Mouse (Mus musculus): ENCODE data around the gene Zfp692. TPM values are rescaled to one million over a fixed set of nuclear protein-coding genes. Genes with fewer than 3 reads are reported as not detected.

Zfp692 gene
- polyA plus RNA-seq, 1 experiment from 2014 or later, result 13.1 TPM

DNA sequence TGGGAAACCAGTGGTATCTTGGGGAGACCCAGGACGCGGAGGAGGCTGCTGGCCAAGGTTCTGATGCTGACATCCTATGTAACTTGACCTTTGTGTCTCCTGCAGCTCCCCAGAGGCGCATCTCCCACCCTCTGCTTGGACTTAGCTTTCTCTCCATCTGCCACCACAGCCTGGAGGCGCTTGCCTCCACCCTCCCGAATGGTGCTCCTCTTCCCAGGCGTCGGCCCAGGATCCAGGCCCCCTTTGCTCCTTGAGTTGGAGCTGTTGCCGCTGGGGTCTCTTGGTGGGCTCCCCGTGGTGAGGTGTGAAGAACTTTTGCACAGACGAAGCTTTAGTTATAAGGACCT is 24.3 kb downstream of the Zfp692 start:
- WGBS, result 26% methylated on average over 10 of the region's 10 CpGs
- Histone ChIP-seq H3K27me3 (replicated peaks; ENCODE audit: control insufficient read depth, insufficient read depth, low read length) (no peaks in the 10 kb centered on the region), H3K4me3 (ENCODE audit: low read depth, low read length) (peak overlapping the region; percentile 86), H3K9me3 (replicated peaks; ENCODE audit: control insufficient read depth, low read length) (no peaks in the 10 kb centered on the region), H3K4me1 (ENCODE audit: control insufficient read depth, insufficient read depth, low read length) (peaks cover 23% of the 10 kb centered on the region), H3K4me2 (ENCODE audit: low read length) (peak overlapping the region; percentile 90), H3K27ac (ENCODE audit: low read depth, low read length) (no peak overlapping the region), H3K9ac (ENCODE audit: low read length) (peak overlapping the region; percentile 77), H3K36me3 (ENCODE audit: control insufficient read depth, insufficient read depth, low read length) (peaks cover 34% of the 10 kb centered on the region)
- no peak for ATAC-seq
- no peak for DNase-seq (ENCODE audit: low spot score)

GRCm38 (mm10) chr11:58331546-58331945 is 24.7 kb downstream of the Zfp692 start:
- Histone ChIP-seq H3K9me3 (replicated peaks; ENCODE audit: control insufficient read depth, low read length) (no peaks in the 10 kb centered on the region), H3K27me3 (replicated peaks; ENCODE audit: control insufficient read depth, insufficient read depth, low read length) (no peaks in the 10 kb centered on the region), H3K4me1 (ENCODE audit: control insufficient read depth, insufficient read depth, low read length) (peaks cover 23% of the 10 kb centered on the region), H3K27ac (ENCODE audit: low read depth, low read length) (no peak overlapping the region), H3K4me2 (ENCODE audit: low read length) (peak overlapping the region; percentile 90), H3K4me3 (ENCODE audit: low read depth, low read length) (peak overlapping the region; percentile 86), H3K36me3 (ENCODE audit: control insufficient read depth, insufficient read depth, low read length) (peaks cover 37% of the 10 kb centered on the region), H3K9ac (ENCODE audit: low read length) (peak overlapping the region; percentile 77)
- 91% methylated on average over 6 of the region's 6 CpGs for WGBS
- DNase-seq (ENCODE audit: low spot score) (no peak), ATAC-seq (no peak)

DNA sequence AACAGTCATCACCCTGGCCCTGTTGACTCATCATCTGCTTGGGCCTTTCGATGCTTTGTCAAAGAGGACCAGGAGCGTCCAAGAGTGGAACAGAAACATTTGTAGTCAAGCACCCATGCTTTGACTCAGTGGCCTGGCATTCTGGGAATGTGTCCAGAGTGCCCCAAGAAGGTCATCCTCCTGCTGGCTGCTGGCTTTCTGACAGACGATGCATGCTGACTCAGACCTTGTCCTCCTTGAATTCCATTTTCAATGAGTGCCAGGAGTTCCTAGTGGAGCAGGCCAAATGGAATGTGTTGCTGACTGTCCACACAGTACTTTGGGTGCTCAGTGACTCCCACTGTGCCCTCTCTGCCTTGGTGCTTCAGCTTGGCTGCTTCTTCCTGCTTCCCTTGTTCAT is 27.9 kb downstream of the Zfp692 start:
- Histone ChIP-seq H3K4me3 (ENCODE audit: low read depth, low read length) (no peak overlapping the region), H3K9me3 (replicated peaks; ENCODE audit: control insufficient read depth, low read length) (no peaks in the 10 kb centered on the region), H3K9ac (ENCODE audit: low read length) (no peak overlapping the region), H3K27me3 (replicated peaks; ENCODE audit: control insufficient read depth, insufficient read depth, low read length) (no peaks in the 10 kb centered on the region), H3K27ac (ENCODE audit: low read depth, low read length) (no peak overlapping the region), H3K36me3 (ENCODE audit: control insufficient read depth, insufficient read depth, low read length) (peaks cover 52% of the 10 kb centered on the region), H3K4me1 (ENCODE audit: control insufficient read depth, insufficient read depth, low read length) (peaks cover 15% of the 10 kb centered on the region), H3K4me2 (ENCODE audit: low read length) (no peak overlapping the region)
- 88% methylated on average over 3 of the region's 3 CpGs for WGBS
- ATAC-seq (no peak), DNase-seq (ENCODE audit: low spot score) (no peak)

GRCm38 (mm10) chr11:58346745-58347144 is 39.9 kb downstream of the Zfp692 start:
- DNase-seq (ENCODE audit: low spot score) (no peak), ATAC-seq (no peak)
- no peak overlapping the region for H3K4me2 ChIP-seq (ENCODE audit: low read length)
- H3K36me3 ChIP-seq (ENCODE audit: control insufficient read depth, insufficient read depth, low read length), result peaks cover 47% of the 10 kb centered on the region
- no peak overlapping the region for H3K4me3 ChIP-seq (ENCODE audit: low read depth, low read length)
- 97% methylated on average over 4 of the region's 4 CpGs for WGBS
- H3K27ac ChIP-seq (ENCODE audit: low read depth, low read length), result no peak overlapping the region
- H3K9ac ChIP-seq (ENCODE audit: low read length), result no peak overlapping the region
- no peaks in the 10 kb centered on the region for H3K27me3 ChIP-seq (replicated peaks; ENCODE audit: control insufficient read depth, insufficient read depth, low read length)
- no peaks in the 10 kb centered on the region for H3K9me3 ChIP-seq (replicated peaks; ENCODE audit: control insufficient read depth, low read length)
- no peaks in the 10 kb centered on the region for H3K4me1 ChIP-seq (ENCODE audit: control insufficient read depth, insufficient read depth, low read length)

DNA sequence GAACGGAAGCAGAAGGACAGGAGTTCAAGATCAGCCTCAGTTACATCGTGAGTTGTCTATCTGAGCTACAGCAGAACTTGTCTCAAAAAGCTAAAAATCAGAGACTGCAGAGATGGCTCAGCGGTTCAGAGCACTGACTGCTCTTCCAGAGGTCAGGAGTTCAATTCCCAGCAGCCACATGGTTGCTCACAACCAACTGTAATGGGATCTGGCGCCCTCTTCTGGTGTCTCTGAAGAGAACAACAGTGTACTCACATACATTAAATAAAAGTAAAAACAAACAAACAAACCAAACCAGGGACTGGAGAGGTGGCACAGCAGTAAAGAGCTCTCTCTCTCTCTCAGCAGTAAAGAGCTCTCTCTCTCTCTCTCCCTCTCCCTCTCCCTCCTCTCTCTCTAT is 43.8 kb downstream of the Zfp692 start:
- H3K4me3 ChIP-seq (ENCODE audit: low read depth, low read length), result no peak overlapping the region
- 67% methylated on average over 4 of the region's 4 CpGs for WGBS
- H3K27me3 ChIP-seq (replicated peaks; ENCODE audit: control insufficient read depth, insufficient read depth, low read length), result no peaks in the 10 kb centered on the region
- H3K27ac ChIP-seq (ENCODE audit: low read depth, low read length), result no peak overlapping the region
- no peak overlapping the region for H3K4me2 ChIP-seq (ENCODE audit: low read length)
- no peaks in the 10 kb centered on the region for H3K4me1 ChIP-seq (ENCODE audit: control insufficient read depth, insufficient read depth, low read length)
- peaks cover 26% of the 10 kb centered on the region for H3K36me3 ChIP-seq (ENCODE audit: control insufficient read depth, insufficient read depth, low read length)
- H3K9ac ChIP-seq (ENCODE audit: low read length), result no peak overlapping the region
- no peak for ATAC-seq
- DNase-seq (ENCODE audit: low spot score), result no peak
- H3K9me3 ChIP-seq (replicated peaks; ENCODE audit: control insufficient read depth, low read length), result no peaks in the 10 kb centered on the region

DNA sequence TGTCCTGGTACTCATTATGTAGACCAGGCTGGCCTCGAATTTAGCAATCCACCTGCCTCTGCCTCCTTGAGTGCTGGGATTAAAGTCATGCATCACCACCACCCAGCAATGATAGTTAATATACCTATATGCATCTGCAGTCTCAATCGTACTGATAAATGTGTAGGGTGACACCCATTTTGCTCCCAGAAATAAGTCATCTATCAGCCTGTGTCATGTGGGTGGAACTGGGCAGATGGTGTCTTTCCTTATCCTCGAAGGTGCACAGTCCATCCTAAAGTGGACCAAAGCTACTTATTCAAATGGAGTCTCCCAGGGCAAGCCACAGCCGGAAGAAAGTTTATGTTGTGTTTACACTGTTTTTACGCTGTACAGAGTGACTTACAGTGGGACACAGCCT is 44.3 kb downstream of the Zfp692 start:
- H3K27ac ChIP-seq (ENCODE audit: low read depth, low read length), result no peak overlapping the region
- no peak overlapping the region for H3K4me3 ChIP-seq (ENCODE audit: low read depth, low read length)
- H3K9ac ChIP-seq (ENCODE audit: low read length), result no peak overlapping the region
- no peak overlapping the region for H3K4me2 ChIP-seq (ENCODE audit: low read length)
- H3K4me1 ChIP-seq (ENCODE audit: control insufficient read depth, insufficient read depth, low read length), result no peaks in the 10 kb centered on the region
- H3K36me3 ChIP-seq (ENCODE audit: control insufficient read depth, insufficient read depth, low read length), result peaks cover 20% of the 10 kb centered on the region
- 89% methylated on average over 5 of the region's 5 CpGs for WGBS
- DNase-seq (ENCODE audit: low spot score) (no peak), ATAC-seq (no peak)
- H3K9me3 ChIP-seq (replicated peaks; ENCODE audit: control insufficient read depth, low read length), result no peaks in the 10 kb centered on the region
- H3K27me3 ChIP-seq (replicated peaks; ENCODE audit: control insufficient read depth, insufficient read depth, low read length), result no peaks in the 10 kb centered on the region

- 70% methylated on average over 7 of the region's 7 CpGs for WGBS
- Histone ChIP-seq H3K4me3 (ENCODE audit: low read depth, low read length) (no peak overlapping the region), H3K27me3 (replicated peaks; ENCODE audit: control insufficient read depth, insufficient read depth, low read length) (no peaks in the 10 kb centered on the region), H3K9ac (ENCODE audit: low read length) (no peak overlapping the region), H3K36me3 (ENCODE audit: control insufficient read depth, insufficient read depth, low read length) (peaks cover 3% of the 10 kb centered on the region), H3K4me1 (ENCODE audit: control insufficient read depth, insufficient read depth, low read length) (no peaks in the 10 kb centered on the region), H3K9me3 (replicated peaks; ENCODE audit: control insufficient read depth, low read length) (no peaks in the 10 kb centered on the region), H3K27ac (ENCODE audit: low read depth, low read length) (no peak overlapping the region), H3K4me2 (ENCODE audit: low read length) (no peak overlapping the region)
- no peak for DNase-seq (ENCODE audit: low spot score)
- no peak for ATAC-seq
These were observed 46.0 kb downstream of the Zfp692 start for GRCm38 (mm10) chr11:58352681-58353548.

DNA sequence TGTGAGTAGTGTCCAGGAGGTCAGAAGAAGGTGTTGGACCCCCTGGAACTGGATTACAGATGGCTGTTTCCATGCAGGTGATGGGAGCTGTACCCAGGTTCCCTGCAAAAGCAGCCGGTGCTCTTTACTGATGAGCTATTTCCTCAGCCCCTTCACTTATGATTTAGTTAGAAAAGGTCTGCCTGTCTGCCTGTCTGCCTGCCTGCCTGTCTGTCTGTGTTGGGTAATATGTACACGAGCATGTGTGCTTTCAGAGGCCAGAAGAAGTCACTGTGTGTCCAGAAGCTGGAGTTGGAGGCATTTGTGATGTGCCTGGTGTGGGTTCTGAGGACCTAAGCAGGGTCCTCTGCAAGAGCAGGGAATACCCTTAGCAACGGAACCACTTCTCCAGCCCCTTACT is 46.8 kb downstream of the Zfp692 start:
- ATAC-seq (no peak), DNase-seq (ENCODE audit: low spot score) (no peak)
- WGBS, result 83% methylated on average over 3 of the region's 3 CpGs
- Histone ChIP-seq H3K36me3 (ENCODE audit: control insufficient read depth, insufficient read depth, low read length) (peaks cover under 1% of the 10 kb centered on the region; the same call in 1 of the 2 replicates), H3K9ac (ENCODE audit: low read length) (no peak overlapping the region), H3K4me1 (ENCODE audit: control insufficient read depth, insufficient read depth, low read length) (no peaks in the 10 kb centered on the region), H3K4me2 (ENCODE audit: low read length) (no peak overlapping the region), H3K27me3 (replicated peaks; ENCODE audit: control insufficient read depth, insufficient read depth, low read length) (no peaks in the 10 kb centered on the region), H3K9me3 (replicated peaks; ENCODE audit: control insufficient read depth, low read length) (no peaks in the 10 kb centered on the region), H3K4me3 (ENCODE audit: low read depth, low read length) (no peak overlapping the region), H3K27ac (ENCODE audit: low read depth, low read length) (no peak overlapping the region)

DNA sequence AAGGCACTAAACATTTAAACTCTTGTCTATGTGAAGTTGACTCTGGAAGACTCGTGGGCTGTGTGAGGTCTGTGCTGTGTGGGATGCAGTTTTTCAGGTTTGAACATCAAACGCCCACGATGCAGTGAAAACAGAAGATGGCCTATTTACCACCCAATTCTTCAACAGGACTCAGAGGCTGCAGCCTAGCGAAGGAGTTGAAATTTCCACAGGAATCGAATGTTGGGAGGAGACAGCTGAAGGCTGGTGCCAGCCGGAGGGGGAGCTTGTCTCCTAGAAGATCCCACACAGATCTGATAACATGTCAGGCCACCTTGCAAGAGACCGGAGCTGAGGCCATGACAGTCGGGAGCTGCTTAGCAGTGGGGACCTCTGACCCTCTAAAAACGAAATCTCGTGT is 47.6 kb downstream of the Zfp692 start:
- no peak overlapping the region for H3K27ac ChIP-seq (ENCODE audit: low read depth, low read length)
- WGBS, result 76% methylated on average over 10 of the region's 10 CpGs
- H3K4me2 ChIP-seq (ENCODE audit: low read length), result no peak overlapping the region
- ATAC-seq (no peak), DNase-seq (ENCODE audit: low spot score) (no peak)
- H3K4me1 ChIP-seq (ENCODE audit: control insufficient read depth, insufficient read depth, low read length), result no peaks in the 10 kb centered on the region
- no peaks in the 10 kb centered on the region for H3K9me3 ChIP-seq (replicated peaks; ENCODE audit: control insufficient read depth, low read length)
- no peak overlapping the region for H3K9ac ChIP-seq (ENCODE audit: low read length)
- no peaks in the 10 kb centered on the region for H3K36me3 ChIP-seq (ENCODE audit: control insufficient read depth, insufficient read depth, low read length)
- no peak overlapping the region for H3K4me3 ChIP-seq (ENCODE audit: low read depth, low read length)
- H3K27me3 ChIP-seq (replicated peaks; ENCODE audit: control insufficient read depth, insufficient read depth, low read length), result no peaks in the 10 kb centered on the region

All from forebrain, embryonic 14.5 days (tissue).